ENCODE assay signal across 8 mouse cellular contexts in the genomic region with DNA sequence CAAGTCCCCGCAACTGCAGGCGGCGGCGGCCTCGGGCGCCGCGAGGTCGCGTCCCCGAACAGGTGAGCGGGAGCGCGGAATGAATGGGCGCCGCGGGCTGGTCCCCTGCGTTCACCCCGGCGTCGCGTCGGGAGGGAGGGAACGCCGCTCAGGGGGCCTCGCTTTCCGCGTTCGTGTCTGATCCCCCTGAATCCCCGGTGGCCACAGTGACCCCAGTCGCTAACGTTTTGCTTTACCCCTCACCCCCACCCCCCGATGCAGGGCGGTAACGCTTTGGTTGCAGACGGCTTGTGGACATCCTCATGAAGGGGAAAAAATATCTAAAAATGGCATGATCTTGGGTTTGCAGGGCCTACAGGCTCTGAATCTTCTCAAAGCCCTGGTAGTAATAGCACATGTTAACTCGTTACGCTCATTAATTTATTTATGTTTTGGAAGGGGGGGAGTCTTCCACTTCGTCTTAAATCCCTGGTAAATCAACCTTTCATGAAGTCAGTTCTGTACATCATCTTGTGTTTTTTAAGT. TPM values are rescaled to one million over a fixed set of nuclear protein-coding genes. Genes with fewer than 3 reads are reported as not detected.
DNase-seq lines count a peak whose midpoint lies in the region; ATAC-seq and TF ChIP-seq lines count a peak whose summit lies in the region.

No protein-coding gene starts in this region.

- H3K27me3 ChIP-seq in heart, embryonic 14.5 days (ENCODE audit: control insufficient read depth, insufficient read depth, low read length): no peaks in the 10 kb centered on the region
- peaks cover 9% of the 10 kb centered on the region; the same call in 1 of the 2 replicates for H3K27me3 ChIP-seq in hindbrain, embryonic 10.5 days (ENCODE audit: insufficient read depth, poor library complexity, severe bottlenecking)
- peaks cover 11% of the 10 kb centered on the region for H3K27me3 ChIP-seq in megakaryocyte, embryonic 14.5 days (replicated peaks)

- 1% methylated on average over 39 of the region's 39 CpGs for WGBS in heart, embryonic 14.5 days
- WGBS in hindbrain, embryonic 10.5 days: under 1% methylated on average over 39 of the region's 39 CpGs

- peaks cover 21 to 54% of the 10 kb centered on the region in 2 experiments for H3K4me1 ChIP-seq in heart, embryonic 14.5 days (ENCODE audit: control insufficient read depth in 2 of 2, insufficient read depth in 2 of 2, low read length in 2 of 2)
- peaks cover 7 to 18% of the 10 kb centered on the region in 2 experiments for H3K4me1 ChIP-seq in ES-E14 (ENCODE audit: control insufficient read depth in 2 of 2, insufficient read depth in 2 of 2, low read length in 2 of 2, poor library complexity in 1 of 2)
- peaks cover 51% of the 10 kb centered on the region for H3K4me1 ChIP-seq in hindbrain, embryonic 10.5 days (replicated peaks)
- H3K4me1 ChIP-seq in megakaryocyte, embryonic 14.5 days: peaks cover 67% of the 10 kb centered on the region

- in situ Hi-C loops in ES-E14 (cut with MboI; ENCODE audit: low sequenced_read_pairs in 2 of 2, unreplicated experiment in 2 of 2): no loop called here

- H3K4me3 ChIP-seq in heart, embryonic 14.5 days (ENCODE audit: control insufficient read depth in 1 of 2, insufficient read depth in 1 of 2, low read depth in 1 of 2, low read length in 2 of 2): peak overlapping the region; percentile 82 to 85
- H3K4me3 ChIP-seq in ES-E14 (ENCODE audit: insufficient read depth in 1 of 2, low read depth in 1 of 2, low read length in 2 of 2, poor library complexity in 1 of 2, severe bottlenecking in 1 of 2): peak overlapping the region; percentile 86 to 94
- peak overlapping the region; percentile 92 for H3K4me3 ChIP-seq in hindbrain, embryonic 10.5 days
- peak overlapping the region; percentile 96 for H3K4me3 ChIP-seq in megakaryocyte, embryonic 14.5 days (replicated peaks)

- no peak for ATAC-seq in heart, embryonic 14.5 days (ENCODE audit: insufficient number of reproducible peaks, insufficient read depth, low FRiP score, low read depth)

- H3K9me3 ChIP-seq in heart, embryonic 14.5 days (ENCODE audit: control insufficient read depth, low read length): no peaks in the 10 kb centered on the region
- no peaks in the 10 kb centered on the region for H3K9me3 ChIP-seq in ES-E14 (ENCODE audit: control insufficient read depth, insufficient read depth, low read depth, low read length)
- H3K9me3 ChIP-seq in hindbrain, embryonic 10.5 days: no peaks in the 10 kb centered on the region
- no peaks in the 10 kb centered on the region for H3K9me3 ChIP-seq in megakaryocyte, embryonic 14.5 days

- peak overlapping the region; percentile 94 for H3K9ac ChIP-seq in heart, embryonic 14.5 days (ENCODE audit: low read length)
- H3K9ac ChIP-seq in ES-E14 (ENCODE audit: insufficient read depth, low read depth, low read length, poor library complexity, severe bottlenecking): peak overlapping the region; percentile 93

- intact Hi-C loops in left cerebral cortex, postnatal 4 days (cut with DNase I): no loop called here

- H3K4me2 ChIP-seq in heart, embryonic 14.5 days (ENCODE audit: low read length): peak overlapping the region; percentile 80

- no peak for DNase-seq in heart, adult 11 months
- DNase-seq in ES-E14 (ENCODE audit: low read depth, low spot score): no peak
- DNase-seq in hindbrain, embryonic 10.5 days (ENCODE audit: low spot score): no peak
- DNase-seq in left cerebral cortex, postnatal 4 days: no peak
- no peak for DNase-seq in cerebellum, adult 18-20 months
- DNase-seq in retina, postnatal 1 day: no peak

- H3K36me3 ChIP-seq in heart, embryonic 14.5 days (ENCODE audit: control insufficient read depth, insufficient read depth, low read length): 0 out of 2 replicates have a peak, but pooled peaks cover 3% of the 10 kb centered on the region
- peaks cover 9% of the 10 kb centered on the region for H3K36me3 ChIP-seq in ES-E14 (ENCODE audit: control insufficient read depth, insufficient read depth, low read length, poor library complexity, severe bottlenecking)
- H3K36me3 ChIP-seq in hindbrain, embryonic 10.5 days: no peaks in the 10 kb centered on the region
- peaks cover 8% of the 10 kb centered on the region for H3K36me3 ChIP-seq in megakaryocyte, embryonic 14.5 days (replicated peaks; ENCODE audit: low read length)

- H3K27ac ChIP-seq in heart, embryonic 14.5 days (replicated peaks in 1 of 2; ENCODE audit: control insufficient read depth in 1 of 2, insufficient read depth in 1 of 2, low read depth in 2 of 2, low read length in 2 of 2): peak overlapping the region; percentile 96 to 97; a peak in 2 of 4 replicates
- H3K27ac ChIP-seq in ES-E14 (ENCODE audit: insufficient read depth, low read depth, low read length, poor library complexity, severe bottlenecking): peak overlapping the region; percentile 93
- peak overlapping the region; percentile 100 for H3K27ac ChIP-seq in hindbrain, embryonic 10.5 days

TF ChIP-seq in ES-E14, 5 proteins besides CTCF, POLR2A, EP300 and RAD21:
- TF ChIP-seq ZNF384 (IDR thresholded peaks at IDR 0.05; ENCODE audit: low read depth, low read length): no peak
- no peak for TF ChIP-seq CHD2 (IDR thresholded peaks at IDR 0.05; ENCODE audit: low read depth, low read length)
- TF ChIP-seq HCFC1 (IDR thresholded peaks at IDR 0.05; ENCODE audit: borderline replicate concordance, insufficient read depth, low read length): no peak
- TF ChIP-seq MAFK (IDR thresholded peaks at IDR 0.05; ENCODE audit: insufficient read depth, low read depth, low read length): no peak
- TF ChIP-seq ZC3H11A (IDR thresholded peaks at IDR 0.05; ENCODE audit: borderline replicate concordance, low read depth, low read length): no peak
TF ChIP-seq in ES-E14: peak in this region for 0.

RNA-seq across cellular contexts. Expression of a gene that starts 1.0 kb away (rescaled TPM):
- 11.0 and 12.0 TPM in 2 replicates for polyA plus RNA-seq in heart, embryonic 14.5 days (2014; fragmentation: Nextera tagmentation; extraction: Ambion mirVana)
- 39.3 and 53.4 TPM in 2 replicates for total RNA-seq in ES-E14 (2012; rRNA removed)
- polyA plus RNA-seq in hindbrain, embryonic 10.5 days (2016; fragmentation: Nextera tagmentation; extraction: Ambion mirVana): 11.5 and 12.5 TPM in 2 replicates
- polyA plus RNA-seq in megakaryocyte, embryonic 14.5 days (2012; ENCODE audit: insufficient read depth, low replicate concordance): 4.9 and 9.6 TPM in 2 replicates
- total RNA-seq in left cerebral cortex, postnatal 4 days (2021): 10 to 100 TPM; 40.4 to 42.1 TPM
